Mouse (Mus musculus): Measurements from ENCODE around the gene Fes.
"Not testable (repeated sequence)": the region's sequence is repeated elsewhere in the genome, so short reads cannot be mapped to it uniquely, and the experiment has no call there.

Gene Fes

DNA sequence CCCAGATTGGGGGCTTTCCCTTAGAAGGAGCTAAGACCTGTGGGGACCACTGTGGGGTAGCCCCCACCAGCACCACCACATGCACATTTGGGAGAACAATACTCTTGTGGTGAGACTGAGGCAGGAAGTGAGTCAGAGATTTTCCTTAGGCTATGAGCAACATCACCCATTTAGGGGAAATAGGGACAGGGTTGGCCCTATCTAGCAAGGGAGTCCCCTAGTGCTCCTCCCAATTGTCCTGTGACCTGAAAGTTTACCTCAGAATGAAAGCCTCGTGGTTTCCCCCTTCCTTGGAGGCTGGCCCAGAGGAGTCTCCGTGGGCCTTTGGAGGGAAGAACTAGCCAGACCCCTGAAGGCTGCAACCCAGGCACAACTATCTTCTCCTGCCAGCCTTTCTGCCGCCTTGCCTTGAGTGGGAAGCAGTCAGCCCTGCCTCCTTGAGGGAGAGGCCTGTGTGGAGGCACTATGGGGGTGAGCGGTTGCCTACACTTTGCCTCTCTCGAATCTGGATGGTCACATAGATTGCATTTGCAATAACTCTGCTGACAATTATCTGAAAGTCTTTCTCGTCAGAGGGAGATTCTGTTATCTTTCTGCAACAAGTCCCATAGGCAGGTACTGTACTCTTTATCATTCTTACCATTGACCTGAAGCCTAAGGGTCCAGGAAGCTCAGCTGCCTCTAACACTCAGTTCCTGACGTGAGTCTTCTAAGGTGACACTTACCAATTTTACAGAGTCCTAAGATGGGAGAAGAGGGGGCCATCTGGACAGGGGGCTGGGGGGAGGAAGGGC, 16.6 kb upstream of the Fes start:
- DNase-seq: no peak

DNA sequence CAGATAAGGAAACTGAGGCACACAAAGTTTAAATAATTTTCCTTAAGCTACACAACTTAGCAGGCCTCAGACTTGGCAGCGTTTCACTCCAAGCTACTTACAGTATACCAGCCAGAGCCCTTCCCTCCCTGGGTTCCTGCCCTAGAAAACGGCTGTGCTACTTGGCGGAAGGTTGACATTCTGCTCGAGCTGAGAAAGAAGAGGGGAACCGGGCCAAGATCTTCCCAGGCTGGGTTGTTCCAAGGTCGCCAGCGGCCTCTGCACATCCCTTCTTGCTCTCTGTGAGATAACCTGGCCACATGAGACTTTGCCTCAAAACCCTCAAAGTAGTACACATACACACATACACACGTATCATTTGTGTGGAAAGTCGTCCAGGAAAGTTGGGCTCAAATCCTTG, 15.8 kb upstream of the Fes start:
- no peak for DNase-seq

DNA sequence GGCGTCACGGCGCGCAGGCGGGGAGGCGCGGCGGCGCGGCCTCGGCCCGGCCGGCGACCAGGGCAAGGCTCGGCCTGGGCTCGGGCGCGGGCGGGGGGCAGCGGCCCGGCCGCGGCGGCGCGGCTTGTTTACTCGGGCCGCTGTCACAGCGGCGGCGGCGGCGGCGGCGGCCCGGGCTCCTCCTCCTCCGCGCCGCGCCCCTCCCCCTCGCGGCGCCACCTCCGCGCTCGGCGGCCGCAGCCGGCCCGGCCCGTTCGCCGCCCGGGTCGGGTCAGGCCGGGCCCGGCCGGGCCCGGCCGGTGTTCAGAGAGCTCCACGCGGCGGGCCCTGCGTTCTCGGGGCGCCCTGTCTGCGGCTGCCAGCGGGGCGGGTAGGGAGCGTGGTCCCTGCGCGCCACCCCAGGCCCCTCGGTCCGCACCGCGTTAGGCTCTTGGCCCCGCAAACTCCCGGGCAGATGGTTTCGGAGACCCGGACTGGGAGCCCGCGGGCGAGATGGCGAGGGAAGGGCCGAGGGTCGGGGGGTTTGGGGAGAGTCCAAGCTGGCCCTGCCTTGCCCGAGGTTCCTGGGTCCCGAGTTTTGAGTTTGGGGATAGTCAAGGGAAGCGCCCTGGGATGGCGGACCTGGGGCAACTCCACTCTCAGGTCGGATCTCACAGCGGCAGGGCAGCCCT, 15.0 kb upstream of the Fes start:
- DNase-seq: peak; percentile 81

DNA sequence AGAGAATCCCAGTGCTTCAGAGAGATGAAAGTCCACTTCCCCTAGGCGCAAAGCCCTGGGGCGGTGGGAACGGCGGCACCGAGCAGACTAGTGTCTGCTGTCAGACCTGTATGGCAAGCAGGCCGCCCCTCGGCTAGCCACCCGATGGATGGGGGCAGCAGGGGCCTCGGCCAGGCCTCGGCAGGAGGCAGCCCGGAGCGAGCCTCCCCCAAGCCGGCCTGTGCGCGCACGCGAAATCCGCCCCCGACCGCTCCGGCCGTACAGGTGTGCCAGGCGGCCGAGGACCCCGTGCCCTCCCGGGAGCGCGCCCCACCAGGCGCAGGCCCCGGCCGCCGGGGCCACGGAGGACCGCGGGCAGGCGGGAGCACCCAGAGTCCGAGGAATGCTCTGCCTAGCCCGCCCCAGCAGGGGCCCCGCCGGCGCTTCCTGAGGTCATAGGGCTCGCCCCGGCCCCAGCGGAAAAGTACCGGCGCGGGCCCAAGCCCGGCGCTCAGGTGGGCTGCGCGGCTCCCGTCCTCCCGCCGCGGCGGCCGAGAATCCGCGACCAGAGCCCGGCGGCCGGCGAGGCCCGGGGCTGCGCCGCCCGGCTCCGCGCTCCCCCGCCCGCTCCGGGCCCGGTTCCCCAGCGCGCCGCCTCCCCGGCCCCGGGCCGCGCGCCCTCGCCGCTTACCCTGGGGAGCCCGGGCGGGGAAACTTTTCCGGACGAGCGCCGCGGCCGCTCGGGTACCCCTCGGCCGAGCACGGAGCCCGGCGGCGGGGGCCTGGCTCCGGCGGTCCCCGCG, 14.3 kb upstream of the Fes start:
- peak; percentile 67 for DNase-seq

DNA sequence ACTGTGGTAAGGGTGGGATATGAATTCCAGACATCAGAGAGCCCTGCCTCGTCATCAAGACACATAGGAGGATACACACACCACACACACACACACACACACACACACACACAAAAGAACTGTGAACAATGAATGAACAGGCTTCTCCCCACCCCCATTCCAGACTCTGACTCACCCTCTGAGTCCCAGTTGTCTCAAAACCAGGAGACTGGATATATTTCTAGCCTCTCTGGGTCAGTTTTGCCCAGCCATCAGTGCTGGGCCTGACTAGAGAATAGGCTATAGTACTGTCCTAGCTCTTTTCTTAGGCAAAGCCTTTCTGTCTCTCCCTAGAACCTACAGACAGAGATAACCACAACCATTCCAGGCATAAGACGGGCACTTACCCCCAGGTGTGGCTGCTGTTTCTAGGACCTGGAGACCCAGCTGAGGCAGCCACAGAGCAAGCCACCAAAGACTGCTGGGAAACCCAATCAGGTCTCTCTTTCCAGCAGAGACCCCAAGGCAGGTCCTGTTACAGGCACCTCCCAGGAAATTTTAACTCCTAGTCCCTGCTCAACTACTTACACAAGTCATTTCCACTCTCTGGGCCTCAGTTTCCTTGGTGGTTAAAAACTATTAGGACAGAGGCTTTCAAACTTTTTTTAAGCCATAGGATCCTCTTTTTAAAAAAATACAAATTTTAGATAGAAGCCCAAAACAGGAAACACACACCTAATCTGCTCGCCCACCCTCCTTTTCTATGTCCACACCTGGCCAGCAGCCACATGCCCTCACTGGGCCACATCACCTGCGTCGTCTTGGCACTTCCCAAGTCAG, 13.5 kb upstream of the Fes start:
- DNase-seq: no peak

DNA sequence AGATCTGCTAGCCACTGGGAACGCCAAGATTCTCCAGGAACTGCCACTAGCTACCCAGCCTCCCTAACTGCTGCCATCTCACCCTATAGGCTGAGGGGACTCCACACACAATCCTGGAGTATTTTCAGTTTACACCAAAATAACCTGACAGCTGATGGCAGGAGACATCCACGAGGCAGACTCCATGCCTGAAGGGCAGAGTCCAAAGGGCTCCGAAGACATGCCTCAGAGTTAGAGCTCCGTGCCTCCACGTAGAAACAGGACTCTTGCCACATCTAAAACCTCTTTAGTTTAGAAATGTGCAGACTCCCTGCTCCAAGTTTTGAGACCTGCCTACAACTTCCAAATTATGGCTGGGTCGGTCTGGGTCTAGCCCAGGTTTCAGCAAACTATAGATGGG, 12.8 kb upstream of the Fes start:
- no peak for DNase-seq

DNA sequence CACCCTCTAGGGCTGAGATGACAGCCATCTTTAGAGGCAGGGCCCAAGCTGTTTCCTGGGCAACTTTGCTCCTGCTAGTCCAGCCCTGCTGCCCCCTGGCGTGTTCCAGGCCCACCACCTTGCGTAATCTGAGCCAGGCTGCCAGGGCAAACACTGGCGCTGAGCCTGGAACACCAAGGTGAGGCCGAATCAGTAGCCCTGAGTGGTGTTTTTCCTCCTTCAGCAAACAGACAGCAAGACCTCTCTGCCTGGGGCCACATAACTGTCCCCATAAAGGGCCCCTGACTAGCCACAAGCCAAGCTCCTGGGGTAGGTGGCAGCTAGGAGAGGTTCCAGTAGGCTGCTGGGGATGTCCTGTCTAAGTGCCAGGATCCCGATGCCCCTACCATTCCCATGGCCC, 12.4 kb upstream of the Fes start:
- no peak for DNase-seq

DNA sequence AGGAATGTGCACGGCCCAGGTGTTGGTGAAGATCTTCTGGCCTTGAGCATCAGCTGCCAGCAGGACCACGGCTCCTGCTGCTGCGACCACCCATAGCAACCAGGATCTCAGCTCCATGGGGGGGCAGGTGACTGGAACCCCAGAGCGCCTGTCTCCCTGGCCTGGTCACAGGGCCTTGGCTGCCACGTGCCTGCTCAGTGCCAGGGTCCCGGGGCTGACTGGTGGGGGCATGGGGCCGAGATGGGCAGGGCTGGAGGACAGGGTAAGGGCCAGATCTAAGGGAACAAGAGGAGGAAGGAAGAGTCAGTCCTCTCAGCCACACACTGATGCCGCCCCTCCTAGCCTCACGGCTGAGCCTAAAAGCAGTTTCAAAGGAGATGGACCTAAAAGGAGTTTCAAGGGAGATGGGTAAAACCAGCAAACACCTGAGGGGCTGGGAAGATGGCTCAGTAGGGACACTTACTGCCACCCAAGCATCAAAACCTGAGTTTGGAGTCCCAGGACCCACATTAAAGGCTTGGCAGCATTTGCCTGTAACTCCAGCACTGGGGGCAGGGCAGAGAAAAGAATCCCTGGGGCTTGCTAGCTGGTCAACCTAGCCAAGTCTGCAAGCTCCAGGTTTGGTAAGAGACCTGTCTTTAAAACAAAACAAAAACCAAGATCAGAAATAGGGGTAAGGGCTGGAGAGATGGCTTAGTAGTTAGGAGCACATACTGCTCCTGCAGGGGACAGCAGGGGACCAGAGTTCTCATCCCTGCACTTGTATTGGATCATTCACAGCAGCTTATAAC, 11.1 kb upstream of the Fes start:
- DNase-seq: no peak

DNA sequence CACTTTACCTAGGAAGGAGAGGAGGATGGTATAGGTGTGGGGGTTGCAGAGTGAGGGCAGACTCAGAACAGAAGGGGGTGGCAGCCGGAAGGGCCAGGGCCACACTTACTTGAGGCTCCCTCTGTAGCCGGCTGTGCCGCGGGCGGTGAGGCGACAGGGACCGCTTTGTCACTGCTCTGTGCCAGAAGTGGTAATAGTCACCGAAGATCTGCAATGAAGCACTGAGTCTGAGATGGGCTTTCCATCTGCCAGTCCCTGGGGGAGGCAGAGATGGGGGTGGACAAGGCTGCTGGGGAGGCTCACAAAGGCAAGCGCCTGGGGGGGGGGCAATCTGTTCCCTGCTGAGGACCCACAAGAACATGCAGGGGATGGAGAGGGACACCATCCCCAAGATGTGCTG, 10.2 kb upstream of the Fes start:
- no peak for DNase-seq

DNA sequence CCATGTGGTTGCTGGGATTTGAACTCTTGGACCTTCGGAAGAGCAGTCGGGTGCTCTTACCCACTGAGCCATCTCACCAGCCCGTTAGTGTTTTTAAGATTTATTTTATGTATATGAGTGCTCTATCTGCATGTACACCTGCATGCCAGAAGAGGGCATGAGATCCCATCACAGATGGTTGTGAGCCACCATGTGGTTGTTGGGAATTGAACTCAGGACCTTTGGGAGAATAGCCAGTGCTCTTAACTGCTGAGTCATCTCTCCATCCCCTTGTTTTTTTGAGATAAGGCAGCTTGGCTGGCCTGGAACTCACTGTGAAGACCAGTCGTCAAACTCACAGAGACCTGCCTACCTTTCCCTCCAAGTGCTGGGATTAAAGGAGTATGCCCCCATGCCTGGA, 8.7 kb upstream of the Fes start:
- not testable (repeated sequence) for DNase-seq

DNA sequence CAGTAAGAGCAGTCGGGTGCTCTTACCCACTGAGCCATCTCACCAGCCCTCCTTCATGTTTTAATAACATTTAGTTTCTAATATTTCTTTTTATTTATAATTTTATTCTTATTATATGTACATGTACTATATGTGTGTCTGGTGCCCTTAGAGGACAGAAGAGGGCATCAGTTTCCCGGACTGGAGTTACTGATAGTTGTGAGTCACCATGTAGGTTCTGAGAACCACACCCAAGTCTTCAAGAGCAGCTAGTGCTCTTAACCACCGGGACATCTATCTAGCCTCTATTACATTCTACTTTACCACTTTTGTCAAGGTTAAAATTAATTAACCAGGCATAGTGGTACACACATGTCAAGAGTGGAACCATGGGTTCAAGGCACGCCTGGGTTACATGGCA, 6.9 kb upstream of the Fes start:
- DNase-seq: no peak

DNA sequence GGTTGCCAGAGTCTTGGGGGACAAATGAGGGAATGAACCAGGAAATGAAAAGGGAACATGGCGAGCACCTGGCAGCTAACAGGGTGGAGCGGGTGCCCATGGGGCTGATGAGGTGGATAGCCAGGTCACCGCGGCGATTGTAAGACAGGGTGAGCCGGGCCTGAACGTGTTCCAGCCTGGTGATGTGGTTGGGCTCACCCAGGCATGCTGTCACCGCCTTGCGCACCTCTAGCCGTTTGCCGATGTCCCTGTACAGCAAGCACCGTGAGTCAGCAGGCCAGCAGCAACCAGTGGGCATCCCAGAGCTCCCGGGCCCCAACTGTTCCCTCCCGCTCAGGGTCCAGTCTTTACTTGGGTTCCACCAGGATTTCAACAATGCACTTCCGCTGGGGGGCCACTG, 4.4 kb upstream of the Fes start:
- no peak for DNase-seq

DNA sequence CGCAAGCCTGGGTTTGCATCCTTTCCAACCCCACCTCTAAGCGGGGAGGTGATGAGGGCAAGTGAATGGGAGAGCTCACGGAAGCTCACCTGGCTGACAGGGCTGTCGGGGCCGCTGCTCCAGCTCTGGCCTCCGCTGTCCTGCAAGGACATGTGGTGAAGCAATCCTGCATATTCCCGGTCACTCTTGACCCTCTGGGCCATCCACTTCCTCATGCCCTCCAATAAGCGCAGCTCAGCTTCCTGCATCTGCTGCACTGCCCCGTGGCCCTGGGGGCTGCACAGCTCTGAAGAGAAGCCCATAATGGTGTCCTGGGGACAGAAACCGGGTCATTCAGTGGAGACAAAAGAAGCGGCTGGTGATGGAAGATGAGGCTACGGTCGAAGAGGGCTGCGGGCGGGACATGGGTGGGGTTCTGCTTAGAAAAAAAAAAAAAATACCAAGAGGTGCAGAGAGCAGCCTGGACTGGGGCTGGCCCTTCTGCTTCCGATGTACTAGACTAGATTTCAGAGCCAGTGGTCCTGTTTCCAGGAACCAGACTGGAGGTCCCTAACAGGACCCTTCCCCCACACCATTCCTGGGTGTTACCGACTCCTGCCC, 613 bp downstream of the Fes start:
- DNase-seq: no peak

DNA sequence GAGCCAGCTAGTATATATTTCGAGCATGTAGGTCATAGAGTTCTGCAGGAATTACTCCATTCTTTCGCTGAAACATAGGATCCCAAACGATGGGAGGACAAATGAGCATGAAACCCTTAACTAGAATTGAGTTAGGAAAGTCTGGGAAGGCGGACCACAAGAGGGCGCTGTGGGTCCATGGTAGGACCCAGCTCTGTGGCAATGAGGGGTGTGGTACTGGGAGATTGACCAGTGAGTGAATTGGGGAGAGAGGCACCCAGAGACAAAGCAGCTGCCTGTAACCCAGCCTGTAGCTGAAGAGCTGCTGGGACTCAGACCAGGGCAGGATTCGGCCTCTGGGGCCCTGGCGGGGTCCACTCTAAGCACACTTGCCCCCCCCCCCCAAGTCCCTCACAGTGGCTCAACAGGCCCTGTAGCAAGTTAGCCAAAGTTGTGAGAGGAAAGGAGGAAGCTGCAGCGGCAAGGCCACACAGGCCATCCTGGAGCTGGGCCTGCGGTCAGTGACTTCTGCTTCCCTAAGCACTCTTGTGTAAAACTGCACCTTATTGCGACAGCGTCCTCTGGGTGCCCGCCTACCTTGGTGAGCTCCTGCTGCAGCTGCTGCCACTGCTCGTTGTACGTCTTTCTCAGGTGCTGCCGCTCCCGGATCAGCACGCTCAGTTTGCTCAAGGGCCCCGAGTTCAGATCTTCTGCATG, 1.4 kb downstream of the Fes start:
- peak; percentile 97 for DNase-seq

DNA sequence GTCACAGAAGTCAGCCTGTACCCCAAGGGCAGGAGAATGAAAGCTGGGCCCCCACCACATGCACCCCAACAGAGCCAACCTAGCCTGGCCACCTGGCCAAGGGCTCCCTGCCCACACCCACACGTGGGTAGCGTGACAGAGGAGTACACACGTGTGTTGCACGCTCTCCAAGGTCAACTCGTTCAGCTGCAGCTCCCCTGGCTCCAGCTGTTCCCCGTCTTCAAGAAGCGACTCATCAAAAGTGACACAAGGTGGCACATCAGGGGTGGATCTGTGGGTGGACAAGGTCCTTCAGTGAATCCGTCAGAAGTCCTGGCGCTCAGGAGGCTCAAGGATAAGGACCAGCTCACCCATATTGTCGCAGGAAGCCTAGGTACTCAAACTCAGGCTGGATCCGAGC, 4.8 kb downstream of the Fes start:
- no peak for DNase-seq

DNA sequence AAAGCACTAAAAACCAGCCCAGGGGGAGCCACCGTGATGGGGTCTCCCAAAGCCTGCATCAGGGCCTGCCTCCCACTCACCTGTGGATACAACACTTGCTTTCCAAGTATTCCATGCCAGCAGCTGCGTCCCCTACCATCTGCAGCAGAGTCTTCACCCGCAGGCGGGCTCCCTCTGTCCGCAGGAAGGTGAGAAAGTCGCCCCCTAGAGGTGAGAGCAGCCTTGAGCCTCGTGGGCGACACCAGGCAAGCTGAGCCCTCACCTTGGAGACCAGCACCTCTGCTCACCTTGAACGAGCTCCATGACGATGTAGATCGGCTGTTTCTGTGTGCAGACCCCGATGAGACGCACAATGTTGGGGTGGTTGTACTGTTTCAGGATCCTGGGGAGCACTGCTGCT, 8.2 kb downstream of the Fes start:
- peak; percentile 73 for DNase-seq

DNA sequence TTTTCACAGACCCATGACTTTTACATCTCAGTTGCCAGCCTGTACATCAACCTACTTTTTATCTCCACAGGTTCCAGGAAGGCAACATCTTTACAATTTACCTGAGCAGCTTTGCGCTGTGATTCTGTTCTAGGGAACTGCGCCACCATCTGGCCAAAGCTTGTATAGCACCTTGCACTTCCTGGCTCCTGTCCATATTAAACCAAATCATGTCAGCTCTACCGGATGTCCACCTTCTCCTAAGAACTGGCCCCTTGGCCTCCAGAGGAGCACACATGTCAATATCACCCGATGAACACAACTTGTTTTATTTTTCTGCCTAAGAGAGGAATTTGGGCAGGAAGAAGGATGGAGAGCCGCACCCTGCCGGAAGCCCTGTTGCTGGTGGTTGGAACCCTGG, 10.3 kb downstream of the Fes start:
- DNase-seq: peak; percentile 88

DNA sequence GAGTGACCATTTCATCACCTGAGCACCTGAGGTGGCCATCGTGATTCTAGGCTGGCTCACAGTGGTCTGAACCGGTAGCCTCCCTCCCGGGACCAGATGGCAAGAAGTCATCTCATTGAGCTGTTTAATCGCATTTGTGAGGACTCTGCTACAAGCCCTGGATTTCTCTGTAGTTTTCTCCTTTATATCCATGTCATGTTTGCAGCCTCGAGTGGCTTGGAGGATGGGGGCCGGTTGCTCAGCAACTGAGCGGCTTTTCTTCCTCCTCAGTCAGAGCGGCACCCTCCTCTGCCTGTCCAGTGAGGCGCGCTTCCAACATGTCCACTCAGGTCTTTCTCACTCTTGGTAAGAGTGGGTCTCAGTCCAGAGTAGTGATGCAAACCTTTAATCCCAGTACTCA, 11.6 kb downstream of the Fes start:
- DNase-seq: no peak

DNA sequence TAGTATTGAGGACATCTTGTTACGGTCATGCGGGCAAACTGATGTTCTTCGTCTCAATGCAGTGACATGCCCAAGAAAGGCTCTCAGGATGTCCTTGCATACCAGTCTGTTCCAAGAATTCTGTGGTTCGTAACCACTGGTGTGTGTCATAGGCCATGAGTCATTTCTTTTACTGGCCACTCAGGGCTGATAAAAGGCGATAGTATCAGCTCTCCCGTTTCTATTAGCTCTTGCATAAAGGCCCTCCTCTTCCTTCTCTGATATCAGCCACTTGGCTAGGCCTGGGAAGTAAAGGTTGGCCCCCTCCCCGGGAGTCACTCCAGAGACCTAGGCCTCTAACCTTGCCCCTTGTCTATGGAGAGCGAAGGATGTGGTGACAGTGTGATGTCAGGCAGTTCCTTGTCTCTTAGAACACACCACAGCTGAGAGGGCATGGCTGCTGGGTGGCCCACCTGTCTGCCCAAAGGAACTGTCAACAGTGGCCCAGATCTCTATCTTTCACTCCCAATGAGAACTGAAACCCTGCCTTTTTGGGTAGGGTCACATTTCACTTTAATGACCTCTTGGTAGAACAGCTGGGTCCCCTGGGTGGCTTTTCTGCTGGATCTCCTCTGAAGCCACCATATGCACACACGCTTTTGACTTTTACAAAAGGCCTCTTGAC, 12.2 kb downstream of the Fes start:
- no peak for DNase-seq

DNA sequence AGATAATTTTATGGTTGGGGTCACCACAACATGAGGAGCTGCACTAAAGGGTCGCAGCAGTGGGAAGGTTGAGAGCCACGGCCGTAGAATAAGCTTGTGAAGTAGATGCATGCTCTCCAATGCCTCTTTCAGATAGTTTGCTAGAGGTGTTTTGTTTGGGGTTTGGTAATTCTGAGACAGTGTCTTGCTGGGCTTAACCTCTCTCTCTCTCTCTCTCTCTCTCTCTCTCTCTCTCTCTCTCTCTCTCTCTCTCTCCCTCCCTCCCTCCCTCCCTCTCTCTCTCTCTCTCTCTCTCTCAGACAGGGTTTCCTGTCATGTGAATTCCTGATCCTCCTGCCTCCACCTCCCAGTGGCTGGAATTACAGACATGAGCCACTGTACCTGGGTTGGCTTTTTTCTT, 13.0 kb downstream of the Fes start:
- DNase-seq: no peak

DNA sequence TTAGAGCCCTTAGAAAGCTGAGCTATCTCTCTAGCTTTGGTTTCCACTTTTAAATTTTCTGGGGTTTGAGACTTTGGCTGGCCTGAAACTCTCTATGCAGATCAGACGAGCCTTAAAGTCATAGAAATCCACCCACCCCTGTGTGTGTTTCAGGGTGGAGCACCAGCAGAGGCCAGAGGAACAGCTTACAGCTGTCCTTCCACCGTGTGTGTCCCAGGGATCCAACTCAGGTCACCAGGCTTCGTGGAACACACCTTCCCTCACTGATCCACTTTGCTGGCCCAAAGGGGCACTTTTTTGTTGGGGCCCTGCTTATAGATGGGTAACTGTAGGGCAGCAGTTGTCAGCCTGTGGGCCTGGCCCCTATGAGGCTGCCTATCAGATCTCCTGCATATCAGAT, 13.5 kb downstream of the Fes start:
- no peak for DNase-seq
